Mouse (Mus musculus) hindbrain, embryonic 16.5 days (tissue): ENCODE data around the gene Hoxa13. TPM values are rescaled to one million over a fixed set of nuclear protein-coding genes. Genes with fewer than 3 reads are reported as not detected.
A peak's percentile ranks its signal among the peaks of the same experiment; 100 is the strongest.

Experiments
- ATAC-seq: fragments of 200-750 bp; cut with Nextera tagmentation; 2 replicates; pipeline ENCODE4 v1.8.0; 2017; ENCODE audit warnings: moderate TSS enrichment, moderate library complexity
- H3K27ac ChIP-seq: fragments of 300-500 bp; sonication (generic); 2 replicates; pipeline ENCODE4 v1.5.1; 2014; ENCODE audit warnings: low read depth, mild to moderate bottlenecking, control low read depth, low read length, moderate library complexity
- H3K27me3 ChIP-seq: fragments of 300-500 bp; sonication (generic); replicated peaks from 2 replicates; pipeline ENCODE4 v1.6.1; 2014; ENCODE audit warnings: low read length; ENCODE audit not compliant: control insufficient read depth, insufficient read depth
- H3K36me3 ChIP-seq: fragments of 300-500 bp; sonication (generic); 2 replicates; pipeline ENCODE4 v1.6.1; 2014; ENCODE audit warnings: mild to moderate bottlenecking, low read length, moderate library complexity, mixed read lengths; ENCODE audit not compliant: control insufficient read depth, insufficient read depth
- H3K4me1 ChIP-seq: fragments of 300-500 bp; sonication (generic); 2 replicates; pipeline ENCODE4 v1.6.1; 2014; ENCODE audit warnings: low read depth, low read length; ENCODE audit not compliant: control insufficient read depth, insufficient read depth
- H3K4me2 ChIP-seq: fragments of 300-500 bp; sonication (generic); 2 replicates; pipeline ENCODE4 v1.6.1; 2014; ENCODE audit warnings: mild to moderate bottlenecking, low read length, control low read depth, moderate library complexity
- H3K4me3 ChIP-seq: fragments of 300-500 bp; sonication (generic); 2 replicates; pipeline ENCODE4 v1.5.1; 2014; ENCODE audit warnings: mild to moderate bottlenecking, low read length, control low read depth, moderate library complexity
- H3K9ac ChIP-seq: fragments of 300-500 bp; sonication (generic); 2 replicates; pipeline ENCODE4 v1.6.1; 2014; ENCODE audit warnings: low read depth, mild to moderate bottlenecking, control low read depth, low read length, moderate library complexity
- H3K9me3 ChIP-seq: fragments of 300-500 bp; sonication (generic); 2 replicates; pipeline ENCODE4 v1.6.1; 2014; ENCODE audit warnings: mild to moderate bottlenecking, low read length, moderate library complexity; ENCODE audit not compliant: control insufficient read depth
- WGBS: fragments of 180-500 bp; shearing (Covaris S2); extraction: QIAGEN DNeasy Blood & Tissue Kit; methylation state at CpG from one replicate; pipeline ENCODE4 v1.1.7; 2014; 5-methylcytosine and 5-hydroxymethylcytosine counted together
- polyA plus RNA-seq: library from polyadenylated mRNA; unstranded; fragments of >200 nt; fragmentation: Nextera tagmentation; extraction: Ambion mirVana; gene quantifications from 2 replicates; pipeline ENCODE4 v1.2.1, GENCODE M21; 2015

Gene Hoxa13
- not detected in 2 replicates for polyA plus RNA-seq

DNA sequence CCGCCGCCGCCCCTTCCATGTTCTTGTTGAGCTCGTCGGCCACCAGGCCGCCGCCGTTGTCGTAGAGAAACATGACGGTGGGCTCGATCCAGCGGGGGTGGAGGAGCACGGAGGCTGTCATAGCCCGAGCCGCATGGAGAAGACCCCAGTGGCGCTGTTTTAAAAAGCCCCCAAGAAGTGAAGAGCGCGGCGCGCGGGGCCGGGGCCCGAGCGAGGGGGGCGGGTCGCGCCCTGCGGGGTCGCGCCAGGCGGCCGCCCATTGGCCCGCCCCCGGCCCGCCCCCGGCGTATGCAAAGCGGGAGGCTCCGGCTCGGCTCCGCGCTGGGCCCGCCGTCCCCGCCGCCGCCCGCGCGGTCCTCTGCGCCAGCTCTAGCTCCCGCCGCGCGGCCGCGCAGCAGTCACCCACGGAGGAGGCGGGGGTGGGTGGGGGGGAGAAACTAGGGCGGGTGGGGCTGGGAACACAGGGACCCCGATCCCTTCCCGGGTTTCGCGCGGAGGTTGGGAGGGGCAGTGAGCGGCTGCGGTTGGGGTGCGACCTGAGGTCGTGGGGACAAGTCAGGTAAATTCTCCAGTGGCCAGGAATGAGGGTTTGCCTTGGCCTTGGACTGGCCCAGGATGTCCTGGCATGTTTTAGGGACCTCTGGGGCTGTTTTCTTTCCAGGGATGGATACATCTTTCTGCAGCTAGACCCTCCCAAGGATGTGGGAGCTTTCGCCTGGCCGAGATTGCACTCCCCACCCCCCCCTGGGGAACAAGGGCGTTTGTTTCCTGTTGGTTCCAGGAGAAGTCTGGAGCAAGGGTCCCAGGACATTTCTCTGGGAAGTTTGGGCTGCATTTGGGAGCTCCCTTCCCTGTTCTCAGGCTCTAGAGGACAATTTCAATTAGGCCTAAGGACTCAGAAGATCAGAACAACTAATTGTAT, at the start of gene Hoxa13:
Hoxa13 (minus strand) TSS at position 227 of the 922 bp plus-strand sequence.
- ATAC-seq, result 0 out of 2 replicates have a peak, but pooled peaks have one; percentile 11
- Histone ChIP-seq H3K36me3 (no peaks in the 10 kb centered on the region), H3K9ac (no peak within 1 kb of the TSS), H3K27ac (no peak within 1 kb of the TSS), H3K4me1 (peaks cover 7% of the 10 kb centered on the region; the same call in 1 of the 2 replicates), H3K27me3 (peaks cover 73% of the 10 kb centered on the region), H3K4me3 (peak within 1 kb of the TSS; percentile 31), H3K9me3 (no peaks in the 10 kb centered on the region), H3K4me2 (peak within 1 kb of the TSS; percentile 49)
- WGBS, result under 1% methylated on average over 39 of the region's 72 CpGs

DNA sequence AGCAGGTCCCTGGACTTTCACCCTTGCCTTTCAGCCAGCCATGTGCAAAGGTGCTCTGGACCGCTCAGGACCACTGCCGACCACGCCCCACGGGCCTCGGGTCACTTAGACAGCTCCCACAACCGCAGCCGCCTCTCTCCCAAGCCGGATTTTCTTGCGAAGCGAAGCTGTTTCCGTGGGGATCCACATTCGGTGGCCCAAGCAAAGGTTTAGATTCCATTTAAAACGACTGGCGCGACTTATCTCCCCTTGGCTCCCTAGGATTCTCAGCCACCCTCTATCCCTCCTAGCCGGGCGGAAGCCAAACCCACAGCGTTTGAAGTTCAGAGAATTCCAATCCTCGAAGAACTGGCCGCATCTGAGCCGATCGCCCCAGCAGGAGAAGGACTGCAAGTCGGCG, 49.7 kb upstream of the Hoxa13 start:
- Histone ChIP-seq H3K9me3 (no peaks in the 10 kb centered on the region), H3K4me3 (0 out of 2 replicates have a peak overlapping the region, but pooled peaks have one; percentile 7), H3K36me3 (no peaks in the 10 kb centered on the region), H3K4me1 (peaks cover 3% of the 10 kb centered on the region), H3K4me2 (peak overlapping the region; percentile 18; the same call in 1 of the 2 replicates), H3K27ac (no peak overlapping the region), H3K27me3 (peaks cover 70% of the 10 kb centered on the region), H3K9ac (no peak overlapping the region)
- 1% methylated on average over 24 of the region's 24 CpGs for WGBS
- no peak for ATAC-seq

DNA sequence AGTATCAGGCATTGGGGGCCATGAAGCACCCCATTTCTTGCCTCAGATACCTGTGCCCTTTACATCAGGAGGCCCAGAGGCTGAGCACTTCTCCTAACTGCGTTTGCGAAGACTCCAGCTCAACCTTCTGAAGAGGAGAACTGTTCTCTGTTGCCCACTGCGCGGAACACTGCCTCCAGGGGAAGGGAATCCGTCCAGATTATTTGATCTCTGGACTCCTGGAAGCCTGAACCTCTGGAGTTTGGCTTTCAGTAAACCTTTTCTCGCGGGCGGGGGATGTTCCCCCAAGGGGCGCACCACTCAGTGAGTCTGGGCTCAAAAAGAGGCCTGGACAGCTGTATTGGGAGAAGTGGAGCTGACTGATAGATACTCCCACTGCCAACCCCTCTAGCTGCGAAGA, 49.1 kb upstream of the Hoxa13 start:
- Histone ChIP-seq H3K36me3 (no peaks in the 10 kb centered on the region), H3K27me3 (peaks cover 68% of the 10 kb centered on the region), H3K4me1 (peaks cover 3% of the 10 kb centered on the region), H3K4me2 (no peak overlapping the region), H3K9me3 (no peaks in the 10 kb centered on the region), H3K27ac (no peak overlapping the region), H3K4me3 (no peak overlapping the region), H3K9ac (no peak overlapping the region)
- ATAC-seq, result no peak
- 11% methylated on average over 10 of the region's 10 CpGs for WGBS

GRCm38 (mm10) chr6:52305877-52306389, 45.3 kb upstream of the Hoxa13 start:
- Histone ChIP-seq H3K4me2 (peak overlapping the region; percentile 66), H3K9me3 (no peaks in the 10 kb centered on the region), H3K27ac (no peak overlapping the region), H3K4me3 (peak overlapping the region; percentile 45), H3K4me1 (peaks cover 3% of the 10 kb centered on the region), H3K27me3 (peaks cover 51% of the 10 kb centered on the region), H3K36me3 (no peaks in the 10 kb centered on the region), H3K9ac (peak overlapping the region; percentile 58)
- ATAC-seq, result peak; percentile 96
- under 1% methylated on average over 30 of the region's 30 CpGs for WGBS

GRCm38 (mm10) chr6:52303426-52303825, 42.7 kb upstream of the Hoxa13 start:
- no peaks in the 10 kb centered on the region for H3K36me3 ChIP-seq
- peaks cover 47% of the 10 kb centered on the region for H3K27me3 ChIP-seq
- WGBS, result 57% methylated on average over 3 of the region's 3 CpGs

GRCm38 (mm10) chr6:52300806-52301205, 40.1 kb upstream of the Hoxa13 start:
- Histone ChIP-seq H3K9ac (no peak overlapping the region), H3K27me3 (peaks cover 46% of the 10 kb centered on the region), H3K27ac (no peak overlapping the region), H3K4me1 (peaks cover 3% of the 10 kb centered on the region), H3K4me3 (no peak overlapping the region), H3K36me3 (no peaks in the 10 kb centered on the region), H3K4me2 (no peak overlapping the region), H3K9me3 (no peaks in the 10 kb centered on the region)
- no peak for ATAC-seq
- WGBS, result 85% methylated on average over 4 of the region's 4 CpGs

More at GRCm38 (mm10) chr6:52303426-52303825, 42.7 kb upstream of the Hoxa13 start:
- H3K4me1 ChIP-seq, result peaks cover 3% of the 10 kb centered on the region
- no peak overlapping the region for H3K4me2 ChIP-seq
- H3K4me3 ChIP-seq, result no peak overlapping the region
- H3K9ac ChIP-seq, result no peak overlapping the region
- no peak overlapping the region for H3K27ac ChIP-seq
- H3K9me3 ChIP-seq, result no peaks in the 10 kb centered on the region
- ATAC-seq, result no peak

DNA sequence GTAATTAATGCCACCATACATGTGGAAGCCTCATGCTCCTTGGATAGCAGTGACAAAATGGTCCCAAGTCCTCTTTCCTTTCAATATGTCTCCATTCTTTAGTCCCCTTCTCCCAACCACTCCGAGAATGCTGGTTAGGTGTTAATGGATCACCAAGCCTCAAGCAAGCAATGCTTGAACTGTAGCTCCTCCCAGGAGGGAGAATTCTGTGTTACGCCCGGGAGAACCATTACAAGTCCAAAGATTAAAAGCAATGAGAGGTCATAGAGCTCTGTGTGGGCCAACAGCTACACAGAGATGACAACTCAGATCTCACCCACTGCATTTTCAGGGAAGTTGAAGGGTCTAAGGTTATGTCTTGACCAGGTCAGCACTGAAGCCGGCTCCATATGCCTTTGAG, 37.8 kb upstream of the Hoxa13 start:
- H3K4me1 ChIP-seq, result no peaks in the 10 kb centered on the region
- H3K27me3 ChIP-seq, result peaks cover 45% of the 10 kb centered on the region
- no peak overlapping the region for H3K4me2 ChIP-seq
- 82% methylated on average over 4 of the region's 4 CpGs for WGBS
- H3K27ac ChIP-seq, result no peak overlapping the region
- ATAC-seq, result no peak
- H3K9ac ChIP-seq, result no peak overlapping the region
- H3K9me3 ChIP-seq, result peaks cover under 1% of the 10 kb centered on the region; the same call in 1 of the 2 replicates
- H3K36me3 ChIP-seq, result no peaks in the 10 kb centered on the region
- H3K4me3 ChIP-seq, result no peak overlapping the region

- no peak for ATAC-seq
- WGBS, result 72% methylated on average over 6 of the region's 6 CpGs
- H3K4me1 ChIP-seq, result no peaks in the 10 kb centered on the region
Observed at GRCm38 (mm10) chr6:52294616-52295015, 33.9 kb upstream of the Hoxa13 start.

DNA sequence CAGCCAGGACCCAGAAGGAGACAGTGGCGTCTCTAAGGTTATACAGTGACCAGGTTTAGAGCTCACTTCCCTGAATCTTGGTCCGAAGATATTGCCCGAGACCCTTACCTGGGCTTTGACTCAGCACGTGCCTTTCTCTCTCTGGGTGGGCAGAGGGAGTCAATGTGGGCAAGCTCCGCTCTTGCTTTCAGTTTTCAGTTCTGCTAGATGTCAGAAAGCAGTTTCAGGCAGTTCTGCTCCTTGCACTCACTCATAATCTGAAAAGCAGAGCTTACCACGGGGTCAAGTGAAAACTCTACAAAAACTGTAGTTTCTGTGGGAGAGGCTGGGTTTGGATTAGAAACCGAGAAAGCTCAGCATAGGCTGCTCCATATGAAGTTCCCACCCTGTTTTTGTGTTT, 31.6 kb upstream of the Hoxa13 start:
- ATAC-seq, result no peak
- H3K36me3 ChIP-seq, result no peaks in the 10 kb centered on the region
- H3K9me3 ChIP-seq, result peaks cover 3% of the 10 kb centered on the region; the same call in 1 of the 2 replicates
- 61% methylated on average over 7 of the region's 7 CpGs for WGBS
- H3K9ac ChIP-seq, result no peak overlapping the region
- H3K4me3 ChIP-seq, result no peak overlapping the region
- no peaks in the 10 kb centered on the region for H3K4me1 ChIP-seq
- H3K27me3 ChIP-seq, result peaks cover 68% of the 10 kb centered on the region
- H3K27ac ChIP-seq, result no peak overlapping the region
- no peak overlapping the region for H3K4me2 ChIP-seq

More at GRCm38 (mm10) chr6:52294616-52295015, 33.9 kb upstream of the Hoxa13 start:
- H3K4me3 ChIP-seq, result no peak overlapping the region
- no peak overlapping the region for H3K27ac ChIP-seq
- H3K4me2 ChIP-seq, result no peak overlapping the region
- no peaks in the 10 kb centered on the region for H3K36me3 ChIP-seq
- H3K9me3 ChIP-seq, result peaks cover 3% of the 10 kb centered on the region; the same call in 1 of the 2 replicates
- H3K9ac ChIP-seq, result no peak overlapping the region
- peaks cover 58% of the 10 kb centered on the region for H3K27me3 ChIP-seq
